Mouse (Mus musculus) adrenal gland, postnatal 4 days (tissue): ENCODE data around the gene Ncoa5. TPM values are rescaled to one million over a fixed set of nuclear protein-coding genes. Genes with fewer than 3 reads are reported as not detected.

Experiments used
- DNase-seq, 2 experiments: peaks; one replicate each; pipeline ENCODE4 v3.0.0; 2021 to 2022; ENCODE audit warnings: low spot score in 2 of 2, mixed read lengths in 2 of 2
- total RNA-seq, 2 experiments: library from RNA; stranded (reverse); gene quantifications; 2 replicates each; pipeline ENCODE4 v1.2.3; 2021

The Ncoa5 gene
- total RNA-seq, 2 experiments from 2014 or later = 43.7 to 50.1 TPM

GRCm38 (mm10) chr2:164995976-164996375, 38.7 kb downstream of the Ncoa5 start:
- no peak for DNase-seq

GRCm38 (mm10) chr2:164994659-164995428, 39.8 kb downstream of the Ncoa5 start:
- DNase-seq = no peak

DNA sequence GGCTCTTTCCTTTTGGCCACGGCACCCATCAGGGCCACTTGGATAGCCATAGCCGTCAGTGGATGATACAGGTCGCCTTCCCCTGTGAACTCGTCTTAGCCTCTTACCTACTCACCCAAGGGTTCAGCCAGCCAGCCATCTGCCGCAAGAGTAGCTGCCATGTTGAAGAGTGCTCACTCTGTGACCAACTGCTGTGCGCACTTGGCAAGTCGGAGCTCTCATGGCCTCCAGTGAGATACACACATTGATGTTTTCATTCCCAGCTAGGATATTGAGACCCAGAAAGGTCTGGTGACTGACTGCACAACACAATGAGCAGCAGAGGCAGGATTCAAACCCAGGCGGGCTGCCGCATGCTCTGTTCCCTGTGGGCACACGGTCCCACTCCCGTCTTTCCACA, 40.5 kb downstream of the Ncoa5 start:
- no peak for DNase-seq

DNA sequence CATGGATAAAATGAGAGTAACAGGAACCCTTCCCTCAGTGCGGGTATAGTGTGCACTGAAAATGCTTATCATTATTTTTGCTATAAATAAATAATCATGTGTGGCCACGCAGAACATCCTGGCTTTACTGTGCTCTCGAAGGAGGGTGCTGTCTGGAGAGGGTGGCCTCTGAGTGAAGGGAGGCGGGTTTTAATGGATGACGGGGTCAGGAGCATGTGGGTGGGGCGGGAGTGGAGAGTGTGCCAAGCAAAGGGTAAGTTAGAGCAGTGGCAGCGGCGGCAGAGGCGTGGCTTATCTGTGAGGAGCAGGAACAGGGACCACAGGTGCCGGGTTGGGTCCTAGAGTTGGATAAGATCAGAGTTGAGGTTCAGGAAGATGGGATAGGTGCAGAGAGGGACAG, 42.9 kb downstream of the Ncoa5 start:
- no peak for DNase-seq

DNA sequence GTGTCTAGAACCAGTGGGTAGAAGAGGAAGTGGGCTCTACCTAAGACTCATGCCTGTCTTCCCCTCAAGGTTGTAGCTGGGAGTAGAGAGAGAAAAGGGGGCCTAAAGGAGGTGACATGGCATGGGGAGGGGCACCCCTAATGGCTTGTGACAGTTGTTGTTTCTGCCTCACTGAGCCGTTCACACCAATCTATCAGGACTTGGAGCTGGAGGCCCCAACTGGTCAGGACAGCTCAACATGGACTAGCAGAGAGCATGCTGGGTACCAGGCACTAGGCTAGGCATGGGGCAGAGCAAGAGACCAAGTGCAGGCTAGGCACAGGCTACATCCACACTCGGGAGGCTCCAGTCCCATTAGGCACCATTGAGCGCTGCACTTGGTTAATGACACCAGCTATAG, 43.6 kb downstream of the Ncoa5 start:
- no peak for DNase-seq

DNA sequence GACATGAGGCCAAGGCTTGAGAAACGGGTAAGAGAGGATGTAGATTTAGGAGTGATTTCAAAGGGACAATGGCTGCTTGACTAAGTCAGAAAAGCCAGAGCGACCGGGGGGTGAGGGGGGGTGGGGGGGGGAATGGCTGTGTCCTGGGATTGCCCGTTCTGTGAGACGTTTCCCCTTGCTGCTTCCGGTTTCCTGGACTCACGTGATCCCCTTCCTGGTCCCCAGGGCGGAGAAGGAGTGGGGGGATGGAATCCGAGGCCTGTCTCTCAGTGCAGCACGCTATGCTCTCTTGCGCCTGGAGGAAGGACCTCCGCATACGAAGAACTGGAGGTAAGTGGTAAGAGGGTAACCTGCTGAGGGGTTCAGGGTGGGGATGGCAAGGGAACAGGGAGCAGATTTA, 45.9 kb downstream of the Ncoa5 start:
- DNase-seq = no peak

GRCm38 (mm10) chr2:164986371-164987027, 48.2 kb downstream of the Ncoa5 start:
- no peak for DNase-seq

- no peak for DNase-seq
These were observed 48.7 kb downstream of the Ncoa5 start for GRCm38 (mm10) chr2:164985962-164986361.

DNA sequence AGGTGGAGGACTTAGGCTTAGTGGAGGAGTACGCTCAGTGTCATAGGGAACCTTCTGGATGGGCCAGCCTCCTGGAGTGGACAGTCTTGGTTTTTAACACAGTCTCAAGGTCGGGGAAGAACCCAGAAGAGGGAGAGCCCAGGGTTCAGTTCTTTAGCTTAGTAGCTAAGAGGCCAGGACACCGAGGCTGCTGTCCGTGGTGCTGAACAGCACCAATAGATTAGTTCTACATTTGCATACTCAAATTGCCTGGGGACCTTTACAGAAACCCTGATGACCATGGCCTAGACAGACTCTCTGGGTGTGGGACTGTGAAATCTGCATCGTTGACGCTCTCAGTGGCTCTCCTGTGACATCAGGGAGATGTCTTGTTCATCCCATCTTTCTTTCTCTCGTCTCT, 54.9 kb downstream of the Ncoa5 start:
- no peak for DNase-seq

DNA sequence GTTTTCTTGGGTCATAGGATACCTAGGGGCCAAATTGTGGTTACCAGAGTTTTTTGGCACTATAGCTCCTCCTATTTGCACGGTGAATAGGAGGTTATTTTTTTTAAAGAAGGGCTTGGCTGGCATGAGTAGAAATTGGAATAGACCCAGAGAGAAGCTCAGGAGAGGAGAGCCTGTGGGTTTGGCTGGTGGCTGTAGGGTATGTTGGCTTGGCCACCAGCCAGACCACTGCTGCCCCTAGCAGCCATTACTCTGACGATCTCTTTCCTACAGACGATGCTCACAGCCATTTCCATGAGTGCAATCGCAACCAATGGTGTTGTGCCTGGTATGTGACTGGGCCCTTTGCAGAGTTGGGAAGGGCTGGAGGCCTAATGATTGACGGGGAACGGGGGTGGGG, 59.1 kb downstream of the Ncoa5 start:
- DNase-seq = no peak

GRCm38 (mm10) chr2:164972646-164973045, 62.0 kb downstream of the Ncoa5 start:
- DNase-seq = no peak

GRCm38 (mm10) chr2:164970631-164971196, 64.0 kb downstream of the Ncoa5 start:
- no peak for DNase-seq

DNA sequence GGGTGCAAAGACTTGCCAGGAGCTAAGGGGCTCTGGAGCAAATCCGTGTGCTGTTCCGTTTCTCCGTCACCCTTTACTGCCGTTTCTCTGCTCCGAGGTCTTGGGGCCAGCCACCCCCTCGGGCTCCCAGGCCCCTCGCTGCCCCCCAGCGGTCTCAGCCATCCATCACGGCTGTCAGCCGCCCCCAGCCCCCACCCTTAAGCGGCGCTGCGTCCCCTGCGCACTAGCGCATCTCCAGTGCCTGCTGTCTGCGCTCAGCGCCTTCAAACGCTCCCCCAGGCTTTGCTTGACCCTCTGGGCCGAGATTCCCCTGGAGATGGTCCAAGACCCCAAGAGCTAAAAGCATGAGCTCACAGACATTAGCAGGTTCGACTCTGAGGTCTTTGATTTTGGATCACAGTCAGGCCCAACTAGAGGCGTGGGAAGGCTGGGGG, 65.3 kb downstream of the Ncoa5 start:
- no peak for DNase-seq

DNA sequence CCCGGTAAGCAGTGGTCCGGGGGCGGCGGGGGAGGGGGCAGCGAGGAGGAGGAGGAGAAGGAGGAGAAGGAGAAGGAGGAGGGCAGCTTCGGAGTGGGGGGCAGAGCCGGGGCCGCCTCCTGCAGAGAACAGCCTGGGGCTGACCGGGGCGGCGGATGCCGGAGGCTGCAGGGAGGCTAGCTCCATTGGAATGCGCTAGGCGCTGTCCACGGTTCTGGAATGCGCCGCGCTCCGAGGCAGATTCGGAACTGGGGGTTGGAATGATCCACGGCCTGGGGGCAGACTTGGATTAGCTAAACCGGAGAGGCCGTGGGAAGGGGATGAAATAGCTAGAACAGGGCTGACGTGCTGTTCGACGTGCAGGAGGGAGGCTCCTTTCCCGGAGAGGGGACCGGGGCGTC, 66.2 kb downstream of the Ncoa5 start:
- DNase-seq = peak; percentile 42 to 65

GRCm38 (mm10) chr2:164967761-164968440, 66.8 kb downstream of the Ncoa5 start:
- no peak for DNase-seq

- DNase-seq = no peak
These were observed 67.5 kb downstream of the Ncoa5 start for GRCm38 (mm10) chr2:164967193-164967592.

- no peak for DNase-seq
These were observed 68.3 kb downstream of the Ncoa5 start for GRCm38 (mm10) chr2:164966381-164966780.

DNA sequence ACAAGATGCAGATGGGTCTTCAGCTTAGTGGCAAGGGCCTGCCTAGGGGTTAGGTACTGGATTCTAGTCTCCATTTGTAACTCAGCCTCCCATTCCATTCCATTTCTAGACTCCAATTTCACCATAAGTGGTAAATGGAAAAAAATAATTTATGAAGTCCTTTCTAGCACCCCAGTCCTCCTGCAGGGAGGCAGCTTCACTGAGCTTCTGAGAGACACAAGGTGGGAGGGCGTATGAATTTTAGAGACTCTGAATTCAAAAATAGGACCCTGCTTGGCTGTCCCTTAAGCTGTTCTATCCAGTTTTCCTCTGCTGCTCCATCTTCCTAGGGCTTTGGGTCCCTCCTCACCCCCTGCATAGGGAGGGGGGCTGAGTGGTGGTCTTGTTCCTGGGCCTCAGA, 69.7 kb downstream of the Ncoa5 start:
- DNase-seq = no peak

DNA sequence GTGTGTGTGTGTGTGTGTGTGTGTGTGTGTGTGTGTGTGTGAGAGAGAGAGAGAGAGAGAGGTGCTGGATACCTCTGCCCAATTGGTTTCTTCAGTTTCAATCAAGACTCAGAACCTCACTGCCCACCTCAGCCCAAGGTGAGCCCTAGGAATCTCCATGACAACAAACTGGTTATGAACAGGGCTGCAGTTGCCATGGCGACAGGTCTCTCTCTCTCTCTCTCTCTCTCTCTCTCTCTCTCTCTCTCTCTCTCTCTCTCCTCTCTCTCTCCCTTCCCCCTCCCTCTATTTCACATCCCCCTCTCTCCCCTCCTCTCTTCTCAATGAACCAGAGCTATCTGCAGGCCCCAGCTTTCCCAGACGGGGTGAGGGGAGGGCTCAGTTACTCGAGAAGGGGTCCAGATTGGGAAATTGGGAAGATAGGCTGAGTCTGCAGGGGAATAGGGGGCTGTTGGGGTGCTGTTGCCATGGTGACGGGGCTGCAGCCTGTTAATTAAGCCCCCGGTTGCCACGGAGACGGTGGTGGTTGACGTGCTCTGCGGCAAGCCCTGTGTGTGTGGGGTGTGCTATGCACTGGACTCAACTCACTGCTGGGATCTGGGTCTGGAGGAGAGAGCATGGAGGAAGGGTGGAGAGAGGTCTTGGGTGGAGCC, 70.3 kb downstream of the Ncoa5 start:
- DNase-seq = no peak

GRCm38 (mm10) chr2:164962183-164962580, 72.5 kb downstream of the Ncoa5 start:
- DNase-seq = no peak

DNA sequence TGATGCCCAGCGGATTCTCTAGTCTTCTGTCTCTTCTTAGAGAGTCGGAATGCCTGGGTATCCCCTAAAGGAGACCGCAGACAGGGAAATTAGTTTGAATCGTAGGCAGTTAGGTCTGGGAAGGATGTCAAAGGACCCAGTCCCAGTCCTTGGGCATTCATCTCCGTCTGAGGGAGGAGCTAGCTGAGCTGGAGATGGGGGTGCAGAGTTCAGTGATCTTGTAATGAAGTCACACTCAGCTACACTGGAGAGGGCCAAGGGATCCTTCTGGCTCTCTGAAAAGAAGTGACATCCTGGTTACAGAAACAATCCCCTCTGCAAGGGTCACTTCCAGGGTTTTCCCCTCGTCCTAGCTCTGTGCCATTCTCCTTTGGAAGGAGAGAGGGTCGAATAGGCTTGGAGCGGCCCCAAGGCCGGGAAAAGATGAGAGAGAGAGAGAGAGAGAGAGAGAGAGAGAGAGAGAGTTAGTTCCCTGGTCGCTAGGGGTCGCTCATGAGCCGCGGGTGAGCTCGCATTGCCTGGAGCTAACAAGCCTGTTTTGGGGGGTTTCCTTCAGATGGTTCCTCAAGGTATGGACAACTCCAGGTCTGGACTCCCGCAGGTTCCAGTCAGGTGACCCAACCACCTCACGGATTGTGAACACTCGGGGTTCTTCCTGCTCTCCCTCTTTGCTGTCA, 73.0 kb downstream of the Ncoa5 start:
- peak; percentile 58 to 61 for DNase-seq
